Mouse (Mus musculus): ENCODE measurements at regions not wholly inside any gene's neighbourhood (a gene's known extent, or its start where the extent isn't known, plus 50 kb on each side); places are given as distances from the start of the nearest gene placed in this dataset.
A peak's percentile ranks its signal among the peaks of the same experiment; 100 is the strongest.

GRCm38 (mm10) chr6:76825953-76826352, 328.4 kb upstream of the Gm9008 start:
- DNase-seq (ENCODE audit: low spot score in 2 of 2), result no peak

- no peak for DNase-seq (ENCODE audit: low spot score in 2 of 2)
Observed at GRCm38 (mm10) chr6:76802969-76803368, 305.4 kb upstream of the Gm9008 start.

- no peak for DNase-seq (ENCODE audit: low spot score in 2 of 2)
Observed at GRCm38 (mm10) chr6:76780168-76780567, 282.6 kb upstream of the Gm9008 start.

- DNase-seq (ENCODE audit: low spot score in 2 of 2), result no peak
Observed at GRCm38 (mm10) chr6:76778201-76778600, 280.6 kb upstream of the Gm9008 start.

- no peak for DNase-seq (ENCODE audit: low spot score in 2 of 2)
Observed at GRCm38 (mm10) chr6:76777080-76777479, 279.5 kb upstream of the Gm9008 start.

GRCm38 (mm10) chr6:76763852-76764251, 266.3 kb upstream of the Gm9008 start:
- no peak for DNase-seq (ENCODE audit: low spot score in 2 of 2)

GRCm38 (mm10) chr6:76754867-76755266, 257.3 kb upstream of the Gm9008 start:
- peak; percentile 16 to 28 for DNase-seq (ENCODE audit: low spot score in 2 of 2)
